Mouse (Mus musculus): Measurements from ENCODE around the gene Tmem86a.

Tmem86a gene

GRCm38 (mm10) chr7:47030517-47031193 is 19.7 kb upstream of the Tmem86a start:
- no peak for DNase-seq

DNA sequence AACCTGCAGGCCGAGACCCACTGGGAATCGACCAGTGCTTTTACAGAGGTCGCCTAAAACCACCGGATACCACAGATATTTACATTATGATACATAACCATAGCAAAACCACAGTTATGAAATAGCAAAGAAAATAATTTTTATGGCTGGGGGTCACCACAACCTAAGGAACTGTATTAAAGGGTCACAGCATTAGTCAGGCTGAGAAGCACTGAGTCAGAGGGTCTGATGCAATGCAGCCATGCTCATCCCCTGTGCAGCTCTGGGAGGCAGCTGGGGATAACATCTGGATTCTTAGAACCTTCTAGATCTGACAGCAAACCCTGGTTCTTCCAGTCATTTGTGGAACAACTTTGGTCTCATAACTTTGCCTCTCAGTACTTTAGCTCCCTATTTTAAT is 19.0 kb upstream of the Tmem86a start:
- no peak for DNase-seq

- DNase-seq: no peak
Observed at GRCm38 (mm10) chr7:47034785-47035384, 15.5 kb upstream of the Tmem86a start.

DNA sequence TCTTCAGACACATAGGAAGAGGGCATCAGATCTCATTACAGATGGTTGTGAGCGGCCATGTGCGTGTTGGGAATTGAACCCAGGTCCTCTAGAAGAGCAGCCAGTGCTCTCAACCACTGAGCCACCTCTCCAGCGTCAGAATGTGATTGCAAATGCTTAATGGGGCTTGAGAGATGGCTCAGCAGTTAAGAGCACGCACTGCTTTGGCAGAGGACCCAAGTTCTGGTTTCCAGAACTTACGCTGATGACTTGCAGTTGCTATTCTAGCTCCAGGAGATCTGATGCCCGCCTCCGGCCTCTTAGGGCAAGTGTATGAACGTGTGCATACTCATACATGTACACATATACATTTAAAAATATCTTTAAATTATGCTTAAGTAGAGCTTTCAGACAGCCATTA is 15.0 kb upstream of the Tmem86a start:
- DNase-seq: no peak

- no peak for DNase-seq
Observed at GRCm38 (mm10) chr7:47041706-47042105, 8.7 kb upstream of the Tmem86a start.

DNA sequence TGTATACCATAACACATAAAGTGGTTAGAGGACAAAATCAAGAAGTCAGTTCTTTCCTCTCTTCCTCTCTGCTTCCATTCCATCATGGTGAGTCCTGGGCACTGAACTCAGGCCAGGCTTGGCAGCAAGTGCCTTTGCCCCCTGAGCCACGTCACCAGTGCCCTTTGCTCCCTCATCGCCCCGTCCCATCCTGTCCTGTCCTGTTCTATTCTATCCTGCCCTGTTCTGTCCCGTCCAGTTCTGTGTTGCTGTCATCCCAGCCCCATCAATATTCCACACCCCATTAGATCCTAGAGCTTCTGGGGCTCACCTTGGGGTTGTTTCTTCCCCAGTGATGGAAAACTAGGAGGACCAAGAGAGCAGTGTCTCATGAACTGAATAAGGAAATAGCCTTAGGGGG is 8.3 kb upstream of the Tmem86a start:
- DNase-seq: no peak

- DNase-seq: no peak
Observed at GRCm38 (mm10) chr7:47042823-47043490, 7.4 kb upstream of the Tmem86a start.

DNA sequence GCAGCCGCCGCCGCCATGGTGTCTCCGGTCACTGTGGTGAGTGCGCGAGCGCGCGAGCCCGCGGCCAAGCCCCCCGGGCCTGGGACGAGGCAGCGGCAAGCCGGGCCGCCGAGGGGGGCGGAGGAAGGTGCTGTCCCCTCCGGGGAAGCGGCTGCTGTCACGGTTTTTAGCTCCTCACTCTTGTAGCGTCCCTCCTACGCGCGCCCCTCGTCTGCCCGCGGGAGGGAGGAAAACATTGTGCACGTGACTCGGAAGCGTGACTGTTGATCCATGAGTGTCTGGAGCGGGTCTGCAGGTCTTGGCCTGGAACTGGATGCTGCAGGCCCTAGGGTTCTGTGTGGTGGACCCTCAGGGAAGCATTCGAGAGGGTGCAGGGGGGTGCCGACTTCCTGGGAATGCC is 365 bp downstream of the Tmem86a start:
- DNase-seq: no peak

GRCm38 (mm10) chr7:47051404-47052151 is 1.2 kb downstream of the Tmem86a start:
- DNase-seq: peak; percentile 33

DNA sequence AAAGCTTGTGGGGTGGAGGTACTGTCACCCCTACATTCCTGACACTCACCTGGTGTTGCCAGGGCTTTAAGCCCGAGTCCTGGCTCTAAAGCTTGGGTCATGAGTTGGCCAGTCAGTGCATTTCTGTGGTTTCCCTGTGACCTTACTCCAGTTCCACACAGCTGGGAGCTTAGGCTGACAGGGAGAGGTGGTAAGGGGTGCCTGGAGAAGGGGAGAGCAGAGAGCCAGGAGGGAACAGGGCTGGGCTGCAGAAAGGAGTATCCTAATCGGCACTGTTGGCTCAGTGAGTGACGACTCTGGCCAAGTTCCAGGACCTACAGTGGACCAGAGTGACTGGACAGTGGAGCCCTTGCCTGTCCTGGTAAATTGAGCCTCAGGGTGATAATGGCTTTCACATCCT is 1.9 kb downstream of the Tmem86a start:
- no peak for DNase-seq

GRCm38 (mm10) chr7:47053287-47053686 is 2.9 kb downstream of the Tmem86a start:
- no peak for DNase-seq

DNA sequence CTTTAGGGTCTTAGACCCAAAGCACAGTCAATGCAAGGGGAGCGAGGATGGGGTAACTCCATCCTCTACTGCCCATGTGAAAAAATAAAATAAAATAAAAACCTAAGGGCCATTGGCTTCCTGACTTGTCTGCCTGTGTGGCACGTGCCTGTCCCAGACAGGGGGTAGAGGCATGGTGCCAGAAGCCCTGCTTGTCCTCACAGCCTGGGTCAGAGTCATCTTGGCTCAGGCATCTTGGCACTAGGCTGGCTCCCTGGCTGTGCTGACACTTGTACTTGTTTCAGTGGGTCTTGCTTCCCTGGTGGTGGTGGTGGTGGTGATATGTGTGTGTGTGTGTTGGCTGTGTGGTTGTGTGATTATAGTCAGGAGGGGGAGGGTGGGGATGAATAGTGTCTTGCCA is 4.3 kb downstream of the Tmem86a start:
- DNase-seq: no peak

DNA sequence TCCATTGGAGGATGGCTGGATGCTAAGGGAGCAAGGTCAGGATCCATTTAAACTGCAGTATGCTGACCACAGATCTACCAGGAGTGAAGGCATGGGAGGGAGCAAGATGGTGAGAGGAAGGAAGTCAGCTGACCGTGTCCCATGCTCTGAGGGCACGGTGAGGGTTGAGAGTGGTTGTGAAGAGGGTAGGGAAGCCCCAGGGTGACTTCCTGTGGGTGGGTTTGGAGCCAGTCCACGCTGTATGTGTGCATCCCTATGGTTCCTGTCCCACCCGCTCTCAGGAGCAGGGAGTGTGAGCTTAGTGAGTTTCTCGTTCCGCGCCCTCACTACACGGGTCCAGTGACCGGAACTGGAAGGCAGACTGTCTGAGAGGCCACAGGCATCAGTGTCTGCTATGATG is 5.3 kb downstream of the Tmem86a start:
- DNase-seq: no peak

DNA sequence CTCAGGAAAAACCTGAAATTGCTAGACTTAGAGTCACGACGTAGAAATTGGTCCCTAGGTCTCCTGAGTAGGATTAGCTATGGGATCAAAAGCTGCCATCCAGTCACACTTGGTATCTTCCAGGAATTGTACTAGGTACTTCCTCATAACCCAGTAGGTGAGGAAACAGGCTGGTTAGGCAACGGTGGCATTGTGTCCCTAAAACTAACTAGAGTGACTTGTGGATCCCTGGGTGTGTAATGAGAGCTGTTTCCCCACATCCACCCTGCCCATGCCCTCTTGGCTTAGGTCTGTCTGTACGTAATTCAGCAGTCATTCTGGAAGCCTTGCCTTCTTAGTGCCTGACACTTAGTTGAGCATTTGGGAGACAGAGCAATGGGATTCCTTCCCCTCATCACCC is 5.9 kb downstream of the Tmem86a start:
- no peak for DNase-seq

GRCm38 (mm10) chr7:47059339-47059738 is 8.9 kb downstream of the Tmem86a start:
- DNase-seq: no peak

DNA sequence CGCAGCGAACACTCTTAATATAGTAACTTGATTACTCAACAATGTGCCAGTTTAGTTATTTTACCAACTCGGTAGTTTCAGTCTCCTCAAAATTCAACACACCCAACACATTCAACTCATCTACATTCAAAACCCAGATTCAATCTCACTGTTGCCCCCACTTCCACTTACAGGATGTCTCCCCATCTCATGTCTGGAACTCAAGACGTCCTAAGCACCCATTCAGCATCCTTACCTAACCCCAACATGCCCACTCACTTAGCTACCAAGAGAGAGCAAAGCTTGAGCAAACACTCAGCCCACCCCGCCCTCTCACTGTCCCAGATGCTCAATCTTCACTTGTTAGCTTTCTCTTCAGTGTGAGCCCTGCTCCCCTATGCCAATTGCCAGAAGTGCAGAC is 11.2 kb downstream of the Tmem86a start:
- DNase-seq: no peak

DNA sequence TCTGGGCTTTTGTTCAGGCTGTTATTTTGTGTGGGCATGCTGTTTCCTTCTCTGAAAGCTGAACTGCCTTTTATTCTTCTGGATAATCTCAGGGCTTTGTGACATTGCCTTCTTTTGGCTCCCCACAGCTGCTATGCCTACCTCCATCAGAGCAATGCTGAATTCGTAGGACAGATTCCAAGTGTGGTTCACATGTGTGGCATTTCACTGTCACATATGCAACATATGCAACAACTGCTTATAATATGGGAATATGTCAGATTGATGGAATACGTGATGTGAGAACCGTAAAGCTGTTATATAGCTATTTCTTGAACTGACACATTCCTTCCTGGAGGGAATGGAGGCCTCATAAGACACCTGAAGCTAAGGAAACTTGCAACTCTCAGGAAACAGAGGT is 16.5 kb downstream of the Tmem86a start:
- DNase-seq: no peak

- DNase-seq: no peak
Observed at GRCm38 (mm10) chr7:47067879-47068278, 17.5 kb downstream of the Tmem86a start.

DNA sequence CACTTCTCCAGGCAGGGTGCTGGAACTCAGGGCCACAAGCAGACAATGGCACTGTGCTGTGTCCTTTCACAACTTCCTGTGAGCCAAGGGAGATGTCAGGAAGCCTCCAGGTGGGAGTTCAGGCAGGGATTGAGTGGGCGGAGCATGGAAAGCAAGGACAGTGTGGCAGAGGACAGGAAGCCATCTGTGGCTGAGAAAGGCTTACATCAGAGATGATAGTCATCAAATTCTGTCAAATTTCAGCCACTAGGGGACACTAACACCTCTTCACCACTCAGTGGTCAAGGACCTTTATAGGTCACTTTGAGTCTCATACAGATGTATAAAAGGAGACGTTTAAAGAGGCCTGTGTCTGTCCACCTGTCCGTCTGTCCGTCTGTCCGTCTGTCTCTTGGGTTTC is 22.1 kb downstream of the Tmem86a start:
- no peak for DNase-seq

DNA sequence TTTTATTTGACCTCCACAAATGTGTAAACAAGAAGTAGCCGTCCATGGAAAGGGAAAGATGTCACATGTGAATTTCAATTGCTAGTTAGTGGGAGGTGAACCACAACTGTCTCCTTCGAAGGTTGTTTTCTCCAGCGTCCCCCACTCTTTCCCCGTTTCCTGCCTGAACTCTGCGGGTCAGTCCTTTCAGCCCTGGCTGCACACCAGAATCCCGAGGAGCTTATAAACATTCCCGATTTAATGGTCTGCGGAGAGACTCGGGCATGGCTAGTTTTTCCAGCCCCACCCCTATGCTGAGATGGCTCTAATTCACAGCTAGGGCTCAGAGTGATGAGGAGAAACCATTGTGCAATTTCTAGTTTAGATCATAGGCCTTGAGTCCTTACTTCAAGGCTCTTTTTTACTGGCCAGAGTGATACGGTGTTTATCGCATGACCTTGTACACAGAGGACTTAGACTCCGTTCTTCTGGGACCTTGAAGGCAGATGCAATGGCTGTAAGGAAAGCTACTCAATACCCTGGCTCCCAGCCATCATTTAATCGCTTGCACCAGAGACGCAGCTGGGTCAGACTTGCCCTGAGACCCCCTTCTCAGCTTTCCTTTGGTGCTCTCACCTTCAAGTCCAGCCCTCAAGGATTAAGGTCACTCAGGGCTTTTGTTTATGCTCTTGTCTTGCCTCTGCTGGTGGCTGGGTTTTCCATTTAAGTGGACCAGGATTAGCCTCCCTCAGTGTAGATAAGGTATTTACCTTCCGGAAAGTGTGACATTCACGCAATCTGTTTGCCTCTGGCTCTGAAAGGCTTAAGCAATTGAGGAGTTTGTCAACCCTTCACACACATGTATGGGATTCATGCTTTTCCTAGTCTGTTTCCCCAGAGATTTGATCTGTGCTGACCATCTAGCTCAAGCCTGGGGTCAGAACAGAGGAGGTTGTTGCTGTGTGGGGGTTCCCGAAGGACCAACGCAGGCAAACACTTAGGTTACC is 23.4 kb downstream of the Tmem86a start:
- DNase-seq: no peak

DNA sequence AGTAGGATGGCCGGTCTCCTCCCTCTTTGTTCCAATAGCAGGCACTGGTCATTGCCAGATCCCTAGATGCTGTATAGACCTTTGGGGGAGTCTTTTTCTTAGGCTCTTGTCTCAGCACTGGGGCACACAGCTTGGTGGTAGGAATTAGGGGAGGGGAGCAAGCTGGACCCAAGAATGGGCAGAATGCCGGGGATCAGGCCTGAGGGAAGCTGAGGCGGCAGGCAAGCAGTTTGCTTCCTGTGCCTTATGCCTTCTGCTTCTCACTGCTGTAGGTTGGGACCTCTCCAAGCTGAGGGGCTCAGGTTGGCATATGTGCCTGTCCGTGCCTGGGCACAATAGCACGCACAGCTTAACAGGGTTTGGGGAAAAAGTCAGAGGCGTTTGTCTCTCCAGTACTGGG is 25.8 kb downstream of the Tmem86a start:
- no peak for DNase-seq

DNA sequence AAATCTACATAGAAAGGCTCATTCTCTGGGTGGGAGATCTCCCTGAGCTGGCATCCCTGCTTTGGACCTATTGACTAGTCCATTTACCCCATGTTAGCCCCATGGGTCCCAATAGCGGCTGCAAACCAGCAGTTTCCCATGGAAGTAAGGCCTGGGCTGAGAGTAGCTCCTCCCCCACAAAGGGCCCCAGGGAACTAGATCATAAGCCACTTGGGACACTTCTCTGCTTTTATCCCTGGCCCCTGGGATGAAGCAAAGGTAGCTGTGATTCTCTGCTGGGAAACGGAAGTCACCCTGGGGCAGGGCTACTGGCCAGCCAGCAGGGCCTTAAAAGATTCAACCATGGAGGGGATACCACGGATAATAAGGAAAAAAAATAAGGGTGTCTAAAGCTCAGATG is 26.3 kb downstream of the Tmem86a start:
- DNase-seq: no peak

DNA sequence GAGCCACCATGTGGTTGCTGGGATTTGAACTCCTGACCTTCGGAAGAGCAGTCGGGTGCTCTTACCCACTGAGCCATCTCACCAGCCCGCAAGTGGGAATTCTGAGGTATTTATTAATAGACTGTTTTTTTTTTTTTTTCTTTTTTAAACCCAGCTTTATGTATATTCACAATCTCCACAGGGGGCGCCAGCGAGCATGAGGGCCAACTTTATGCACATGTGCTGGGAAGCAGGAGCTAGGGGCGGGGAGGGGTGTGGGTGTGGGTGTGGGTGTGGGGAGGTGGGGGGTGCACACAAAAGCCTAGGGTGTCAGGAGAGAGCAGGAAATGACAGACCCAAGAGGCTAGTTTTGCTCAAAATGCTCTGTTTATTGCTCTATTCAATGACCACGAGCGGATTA is 27.1 kb downstream of the Tmem86a start:
- peak; percentile 71 for DNase-seq

Measured in thymus, postnatal 14 days (tissue).